Mouse (Mus musculus): ENCODE measurements around the gene Ak9.

GRCm38 (mm10) chr10:41470693-41471092 is 166.9 kb downstream of the Ak9 start:
- TF ChIP-seq POLR2A (IDR thresholded peaks at IDR 0.05; ENCODE audit: low read depth, low read length) (no peak), CTCF (conservative IDR thresholded peaks at IDR 0.05; ENCODE audit: insufficient read depth, insufficient read length, low read depth, low read length) (no peak)

Data from kidney, adult 2 months (tissue).